Mouse (Mus musculus) hindbrain, embryonic 12.5 days (tissue): ENCODE measurements around the gene Kcnk7. TPM values are rescaled to one million over a fixed set of nuclear protein-coding genes. Genes with fewer than 3 reads are reported as not detected.

Source experiments
- ATAC-seq: fragments of 200-750 bp; cut with Nextera tagmentation; 2 replicates; pipeline ENCODE4 v1.8.0; 2017; ENCODE audit warnings: moderate TSS enrichment; ENCODE audit not compliant: low FRiP score
- H3K27ac ChIP-seq: fragments of 300-500 bp; sonication (generic); 2 replicates; pipeline ENCODE4 v1.5.1; 2016; ENCODE audit warnings: mild to moderate bottlenecking
- H3K27me3 ChIP-seq: fragments of 300-500 bp; sonication (generic); 2 replicates; pipeline ENCODE4 v1.6.1; 2016; ENCODE audit warnings: mild to moderate bottlenecking
- H3K36me3 ChIP-seq: fragments of 300-500 bp; sonication (generic); 2 replicates; pipeline ENCODE4 v1.6.1; 2016; ENCODE audit warnings: mild to moderate bottlenecking
- H3K4me1 ChIP-seq: fragments of 300-500 bp; sonication (generic); 2 replicates; pipeline ENCODE4 v1.6.1; 2016
- H3K4me2 ChIP-seq: fragments of 300-500 bp; sonication (generic); replicated peaks from 2 replicates; pipeline ENCODE4 v1.6.1; 2016; ENCODE audit warnings: mild to moderate bottlenecking
- H3K4me3 ChIP-seq: fragments of 300-500 bp; sonication (generic); 2 replicates; pipeline ENCODE4 v1.5.1; 2016; ENCODE audit warnings: mild to moderate bottlenecking
- H3K9ac ChIP-seq: fragments of 300-500 bp; sonication (generic); 2 replicates; pipeline ENCODE4 v1.6.1; 2016; ENCODE audit warnings: mild to moderate bottlenecking, moderate library complexity
- H3K9me3 ChIP-seq: fragments of 300-500 bp; sonication (generic); replicated peaks from 2 replicates; pipeline ENCODE4 v1.6.1; 2016; ENCODE audit warnings: mild to moderate bottlenecking
- WGBS: fragments of 180-500 bp; shearing (Covaris S2); methylation state at CpG from one replicate; pipeline ENCODE4 v1.1.7; 2016; 5-methylcytosine and 5-hydroxymethylcytosine counted together
- polyA plus RNA-seq: library from polyadenylated mRNA; unstranded; fragments of >200 nt; fragmentation: Nextera tagmentation; extraction: Ambion mirVana; gene quantifications from 2 replicates; pipeline ENCODE4 v1.2.1, GENCODE M21; 2016

The Kcnk7 gene
- polyA plus RNA-seq, 1 experiment from 2014 or later: not detected

DNA sequence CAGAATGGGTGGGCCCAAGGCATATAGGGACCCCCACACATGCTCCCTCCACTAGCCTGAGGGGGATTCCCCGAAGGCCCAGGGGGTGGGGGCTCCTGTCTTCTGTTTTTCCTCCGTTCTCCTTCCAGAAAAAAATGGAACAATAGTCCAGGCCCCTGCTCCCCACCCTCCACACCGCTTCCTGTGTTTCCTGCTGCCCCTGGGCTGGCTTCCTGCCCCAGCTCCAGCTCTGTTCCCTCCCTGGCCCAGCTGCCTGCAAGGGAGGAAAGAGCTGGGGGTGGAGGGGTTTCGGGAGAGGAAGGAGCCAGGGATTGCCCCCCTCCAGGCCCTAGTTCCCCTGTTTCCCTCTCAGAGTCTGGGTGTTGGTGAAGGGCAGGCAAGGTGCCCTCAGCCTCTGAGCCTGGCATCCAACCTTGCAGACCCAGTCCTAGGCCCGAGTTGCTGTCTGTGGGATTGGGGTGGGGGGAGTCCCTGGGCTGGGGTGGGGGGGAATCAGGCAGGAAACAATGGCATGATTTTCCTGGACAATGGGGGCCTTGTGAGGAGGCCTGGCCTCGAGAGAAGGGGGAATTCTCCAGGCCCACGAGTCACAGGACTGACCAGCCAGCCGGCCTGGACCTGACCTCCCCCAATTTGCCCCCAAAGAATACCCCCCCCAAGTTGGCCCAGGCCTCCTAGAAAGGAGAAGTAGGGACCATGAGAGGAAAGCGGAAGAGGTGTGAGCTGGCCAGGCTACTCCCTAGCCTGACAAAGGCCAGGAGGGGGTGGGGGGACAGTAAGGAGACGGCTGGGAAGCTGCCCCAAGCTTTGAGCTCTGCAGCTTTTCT, 11.9 kb upstream of the Kcnk7 start:
- WGBS: 66% methylated on average over 10 of the region's 10 CpGs
- no peaks in the 10 kb centered on the region for H3K9me3 ChIP-seq
- ATAC-seq: no peak
- peak overlapping the region; percentile 60 for H3K9ac ChIP-seq
- H3K4me2 ChIP-seq: peak overlapping the region; percentile 100
- H3K27ac ChIP-seq: peak overlapping the region; percentile 49
- H3K27me3 ChIP-seq: peaks cover 8% of the 10 kb centered on the region; the same call in 1 of the 2 replicates
- peaks cover 64% of the 10 kb centered on the region for H3K4me1 ChIP-seq
- H3K36me3 ChIP-seq: peaks cover 44% of the 10 kb centered on the region
- peak overlapping the region; percentile 90 for H3K4me3 ChIP-seq

GRCm38 (mm10) chr19:5692913-5693396, 11.2 kb upstream of the Kcnk7 start:
- no peak for ATAC-seq
- Histone ChIP-seq H3K9me3 (no peaks in the 10 kb centered on the region), H3K4me3 (0 out of 2 replicates have a peak overlapping the region, but pooled peaks have one; percentile 90), H3K9ac (peak overlapping the region; percentile 60; the same call in 1 of the 2 replicates), H3K27ac (peak overlapping the region; percentile 49), H3K4me2 (peak overlapping the region; percentile 100), H3K27me3 (peaks cover 8% of the 10 kb centered on the region; the same call in 1 of the 2 replicates), H3K36me3 (peaks cover 50% of the 10 kb centered on the region), H3K4me1 (peaks cover 58% of the 10 kb centered on the region)
- WGBS: 76% methylated on average over 10 of the region's 10 CpGs

DNA sequence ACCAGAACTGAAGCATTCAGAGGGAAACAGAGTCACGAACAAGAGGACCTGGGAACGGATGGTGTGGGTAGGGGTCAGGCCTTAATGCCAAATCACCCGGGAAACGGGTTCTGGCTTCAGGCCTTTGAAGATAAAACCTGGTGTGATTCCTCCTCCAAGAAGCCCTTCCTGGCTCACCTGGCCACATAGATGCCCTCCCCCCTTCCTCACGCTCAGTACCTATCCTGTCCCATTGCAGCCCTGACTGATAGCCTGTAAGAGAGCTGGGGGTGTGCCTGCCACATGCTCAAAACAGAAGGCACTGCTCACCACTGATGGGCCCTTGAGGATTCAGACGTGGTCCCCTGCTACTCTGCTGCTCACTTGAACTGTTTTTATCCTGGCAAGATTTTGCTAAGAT, 10.4 kb upstream of the Kcnk7 start:
- Histone ChIP-seq H3K36me3 (peaks cover 59% of the 10 kb centered on the region), H3K9me3 (no peaks in the 10 kb centered on the region), H3K4me1 (peaks cover 57% of the 10 kb centered on the region), H3K27me3 (peaks cover 8% of the 10 kb centered on the region; the same call in 1 of the 2 replicates), H3K27ac (no peak overlapping the region), H3K4me2 (no peak overlapping the region), H3K4me3 (no peak overlapping the region), H3K9ac (no peak overlapping the region)
- no peak for ATAC-seq
- WGBS: 81% methylated on average over 6 of the region's 6 CpGs

DNA sequence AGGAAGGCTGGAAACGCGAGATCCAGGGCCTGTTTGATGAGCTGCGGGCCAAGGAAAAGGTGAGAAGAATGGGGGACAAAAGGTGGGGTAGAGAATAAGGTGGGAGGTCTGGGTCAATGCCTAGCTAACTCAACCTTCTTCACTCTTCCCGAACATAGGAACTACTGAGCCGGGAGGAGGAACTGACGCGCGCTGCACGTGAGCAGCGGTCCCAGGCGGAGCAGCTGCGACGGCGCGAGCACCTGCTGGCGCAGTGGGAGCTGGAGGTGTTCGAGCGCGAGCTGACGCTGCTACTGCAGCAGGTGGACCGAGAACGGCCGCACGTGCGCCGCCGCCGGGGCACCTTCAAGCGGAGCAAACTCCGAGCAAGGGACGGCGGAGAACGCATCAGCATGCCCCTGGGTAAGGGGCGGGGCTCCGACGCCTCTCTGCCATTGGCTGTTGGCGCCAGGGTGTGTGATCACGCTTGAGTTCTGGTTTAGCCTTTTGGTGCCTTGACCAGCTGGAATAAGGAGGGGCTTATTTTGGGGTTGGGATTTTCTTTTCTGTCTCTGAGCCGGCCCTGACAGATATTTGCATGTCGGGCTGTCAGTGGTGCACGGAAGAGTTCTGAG, 8.2 kb upstream of the Kcnk7 start:
- Histone ChIP-seq H3K27ac (no peak overlapping the region), H3K4me1 (peaks cover 42% of the 10 kb centered on the region), H3K36me3 (peaks cover 76% of the 10 kb centered on the region), H3K9ac (peak overlapping the region; percentile 33; the same call in 1 of the 2 replicates), H3K27me3 (peaks cover 8% of the 10 kb centered on the region; the same call in 1 of the 2 replicates), H3K4me2 (peak overlapping the region; percentile 54), H3K9me3 (no peaks in the 10 kb centered on the region), H3K4me3 (peak overlapping the region; percentile 27)
- ATAC-seq: no peak
- WGBS: 11% methylated on average over 41 of the region's 41 CpGs

DNA sequence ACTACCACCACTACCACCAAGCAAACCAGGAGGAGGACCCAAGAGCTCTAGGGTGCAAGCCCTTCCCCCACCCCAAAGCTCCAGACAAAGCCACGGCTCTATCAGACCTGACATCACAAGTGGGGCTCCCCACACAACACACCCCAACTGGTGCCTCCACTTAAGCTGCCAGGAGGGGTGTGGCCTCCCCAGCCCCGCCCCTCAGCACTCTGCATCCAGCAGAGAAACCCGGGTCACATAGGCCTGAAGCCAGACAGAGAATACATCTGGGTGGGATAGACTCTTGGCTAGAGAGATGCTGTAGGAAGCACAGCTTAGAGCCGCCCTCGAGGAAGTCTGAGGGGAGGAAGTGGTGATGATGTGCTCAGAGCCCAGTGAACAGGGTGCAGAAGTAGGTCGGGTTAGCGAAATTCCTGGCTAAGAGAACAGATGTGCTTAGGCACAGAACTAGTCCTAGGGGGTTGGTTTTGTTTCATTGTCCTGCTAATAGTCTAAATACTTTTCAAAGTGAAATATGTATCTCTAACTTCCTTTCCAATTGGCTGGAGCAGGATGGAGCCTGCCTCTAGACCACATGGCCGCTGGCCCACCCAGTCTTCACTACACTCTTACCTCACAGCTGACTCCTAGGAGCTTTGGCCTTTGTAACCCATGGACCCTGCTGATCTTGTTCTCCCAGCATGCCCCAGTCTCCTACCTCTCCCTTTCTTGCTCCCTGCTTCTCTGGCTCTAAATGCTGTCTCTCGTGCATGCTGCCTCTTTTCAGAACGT, 819 bp downstream of the Kcnk7 start:
- ATAC-seq: no peak
- Histone ChIP-seq H3K27ac (no peak overlapping the region; the same call in 1 of the 2 replicates), H3K9ac (no peak overlapping the region)

GRCm38 (mm10) chr19:5710068-5710467, 5.9 kb downstream of the Kcnk7 start:
- Histone ChIP-seq H3K36me3 (peaks cover 71% of the 10 kb centered on the region), H3K27me3 (no peaks in the 10 kb centered on the region), H3K4me1 (peaks cover 9% of the 10 kb centered on the region; the same call in 1 of the 2 replicates), H3K9me3 (no peaks in the 10 kb centered on the region), H3K27ac (no peak overlapping the region), H3K9ac (no peak overlapping the region), H3K4me3 (no peak overlapping the region), H3K4me2 (no peak overlapping the region)
- 93% methylated on average over 6 of the region's 6 CpGs for WGBS
- no peak for ATAC-seq

More for the DNA sequence above, 819 bp downstream of the Kcnk7 start:
- WGBS: 49% methylated on average over 10 of the region's 10 CpGs
- peaks cover 67% of the 10 kb centered on the region for H3K36me3 ChIP-seq
- H3K9me3 ChIP-seq: no peaks in the 10 kb centered on the region
- no peak overlapping the region for H3K4me2 ChIP-seq
- no peak overlapping the region for H3K4me3 ChIP-seq
- peaks cover 9% of the 10 kb centered on the region for H3K4me1 ChIP-seq
- H3K27me3 ChIP-seq: no peaks in the 10 kb centered on the region

DNA sequence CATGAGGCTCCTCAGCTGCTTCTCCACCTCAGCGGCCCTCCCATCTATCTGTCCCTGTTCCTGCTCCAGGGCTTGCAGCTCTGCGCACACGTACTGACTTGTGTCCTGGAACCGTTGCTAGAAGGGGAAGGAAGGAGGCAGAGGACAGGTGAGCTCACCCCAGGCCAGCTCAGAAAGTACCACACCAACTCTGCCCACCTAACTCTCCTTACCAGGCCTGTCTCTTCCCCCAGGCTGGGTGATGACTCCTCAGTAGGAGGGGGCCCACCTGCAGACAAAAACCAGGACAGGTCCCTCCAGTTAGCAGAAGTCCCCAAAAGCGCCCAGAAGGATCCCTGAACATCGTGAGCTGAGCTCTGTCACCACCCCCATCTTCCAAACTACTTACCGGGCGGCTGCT, 6.4 kb downstream of the Kcnk7 start:
- H3K4me3 ChIP-seq: no peak overlapping the region
- no peak overlapping the region for H3K4me2 ChIP-seq
- H3K9ac ChIP-seq: no peak overlapping the region
- H3K27me3 ChIP-seq: no peaks in the 10 kb centered on the region
- no peaks in the 10 kb centered on the region for H3K9me3 ChIP-seq
- peaks cover 71% of the 10 kb centered on the region for H3K36me3 ChIP-seq
- no peak overlapping the region for H3K27ac ChIP-seq
- no peak for ATAC-seq
- WGBS: 71% methylated on average over 8 of the region's 8 CpGs
- peaks cover 14% of the 10 kb centered on the region for H3K4me1 ChIP-seq

GRCm38 (mm10) chr19:5711218-5711617, 7.1 kb downstream of the Kcnk7 start:
- Histone ChIP-seq H3K27ac (no peak overlapping the region), H3K9me3 (no peaks in the 10 kb centered on the region), H3K4me3 (no peak overlapping the region), H3K27me3 (no peaks in the 10 kb centered on the region), H3K4me2 (no peak overlapping the region), H3K4me1 (peaks cover 20% of the 10 kb centered on the region), H3K9ac (no peak overlapping the region), H3K36me3 (peaks cover 68% of the 10 kb centered on the region)
- 9% methylated on average over 3 of the region's 3 CpGs for WGBS
- ATAC-seq: no peak

GRCm38 (mm10) chr19:5711907-5712460, 7.8 kb downstream of the Kcnk7 start:
- no peaks in the 10 kb centered on the region; the same call in 1 of the 2 replicates for H3K27me3 ChIP-seq
- no peak for ATAC-seq
- no peak overlapping the region for H3K9ac ChIP-seq
- peaks cover 62% of the 10 kb centered on the region for H3K36me3 ChIP-seq
- no peak overlapping the region for H3K4me2 ChIP-seq
- H3K9me3 ChIP-seq: no peaks in the 10 kb centered on the region
- 94% methylated on average over 14 of the region's 14 CpGs for WGBS
- H3K4me3 ChIP-seq: no peak overlapping the region
- no peak overlapping the region for H3K27ac ChIP-seq
- peaks cover 28% of the 10 kb centered on the region for H3K4me1 ChIP-seq

DNA sequence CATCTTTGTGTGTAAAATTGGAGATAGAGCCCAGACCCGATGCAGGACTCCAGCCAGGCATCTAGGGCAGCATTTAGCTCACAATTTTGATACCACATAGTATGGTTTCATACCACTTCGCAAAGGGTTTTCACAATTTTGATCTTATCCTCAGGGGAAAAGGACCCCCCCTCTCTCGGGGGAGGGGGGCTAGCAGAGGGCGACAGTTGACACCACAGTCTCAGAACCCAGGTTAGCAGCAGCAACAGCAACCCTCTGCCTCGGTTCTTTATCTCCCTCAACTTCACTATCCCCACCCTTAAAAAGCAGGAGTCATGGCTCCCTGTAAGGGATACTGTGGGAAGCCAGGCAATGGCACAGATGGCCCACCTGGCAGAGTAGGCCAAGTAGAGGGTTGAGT, 9.1 kb downstream of the Kcnk7 start:
- Histone ChIP-seq H3K4me3 (no peak overlapping the region), H3K4me2 (no peak overlapping the region), H3K36me3 (peaks cover 60% of the 10 kb centered on the region), H3K27ac (no peak overlapping the region), H3K9me3 (no peaks in the 10 kb centered on the region), H3K4me1 (peaks cover 35% of the 10 kb centered on the region), H3K9ac (0 out of 2 replicates have a peak overlapping the region, but pooled peaks have one; percentile 32), H3K27me3 (no peaks in the 10 kb centered on the region; the same call in 1 of the 2 replicates)
- WGBS: 77% methylated on average over 5 of the region's 5 CpGs
- ATAC-seq: no peak

DNA sequence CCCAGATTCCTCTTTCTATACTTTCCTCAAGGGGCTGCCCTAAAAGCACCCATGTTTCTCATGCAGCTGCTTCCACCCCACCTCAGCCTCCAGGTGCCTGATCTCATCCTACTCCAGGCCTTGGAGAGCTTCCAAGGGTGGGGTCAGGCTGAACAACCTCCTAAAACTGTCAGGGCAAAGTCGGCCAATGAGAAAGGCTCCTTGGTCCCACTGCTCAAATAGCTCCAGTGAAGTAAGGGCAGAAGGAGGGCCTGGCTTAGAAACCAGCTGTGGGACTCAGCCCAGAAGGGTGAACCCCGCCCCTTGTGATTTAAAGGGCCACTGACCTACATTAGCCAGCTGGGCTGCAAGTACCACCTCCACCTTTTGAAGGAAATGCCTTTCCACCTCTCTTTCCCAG, 9.6 kb downstream of the Kcnk7 start:
- Histone ChIP-seq H3K27me3 (no peaks in the 10 kb centered on the region; the same call in 1 of the 2 replicates), H3K36me3 (peaks cover 60% of the 10 kb centered on the region), H3K9ac (0 out of 2 replicates have a peak overlapping the region, but pooled peaks have one; percentile 32), H3K27ac (no peak overlapping the region), H3K9me3 (no peaks in the 10 kb centered on the region), H3K4me2 (no peak overlapping the region), H3K4me1 (peaks cover 35% of the 10 kb centered on the region), H3K4me3 (no peak overlapping the region)
- 14% methylated on average over 2 of the region's 2 CpGs for WGBS
- ATAC-seq: no peak
